Mouse (Mus musculus) forebrain, embryonic 12.5 days (tissue): ENCODE measurements at regions not wholly inside any gene's neighbourhood (a gene's known extent, or its start where the extent isn't known, plus 50 kb on each side); places are given as distances from the start of the nearest gene placed in this dataset.
"Not testable (repeated sequence)": the region's sequence is repeated elsewhere in the genome, so short reads cannot be mapped to it uniquely, and the experiment has no call there.

Experiments
- ATAC-seq: fragments of 200-750 bp; cut with Nextera tagmentation; 2 replicates; pipeline ENCODE4 v1.8.0; 2017; ENCODE audit warnings: moderate TSS enrichment; ENCODE audit not compliant: low FRiP score
- H3K27ac ChIP-seq: fragments of 300-500 bp; sonication (generic); 2 replicates; pipeline ENCODE4 v1.5.1; 2016; ENCODE audit warnings: mild to moderate bottlenecking
- H3K27me3 ChIP-seq: fragments of 300-500 bp; sonication (generic); 2 replicates; pipeline ENCODE4 v1.6.1; 2016; ENCODE audit warnings: mild to moderate bottlenecking
- H3K36me3 ChIP-seq: fragments of 300-500 bp; sonication (generic); replicated peaks from 2 replicates; pipeline ENCODE4 v1.6.1; 2016; ENCODE audit warnings: mild to moderate bottlenecking
- H3K4me1 ChIP-seq: fragments of 300-500 bp; sonication (generic); 2 replicates; pipeline ENCODE4 v1.6.1; 2016
- H3K4me2 ChIP-seq: fragments of 300-500 bp; sonication (generic); 2 replicates; pipeline ENCODE4 v1.6.1; 2016; ENCODE audit warnings: mild to moderate bottlenecking, moderate library complexity
- H3K4me3 ChIP-seq: fragments of 300-500 bp; sonication (generic); replicated peaks from 2 replicates; pipeline ENCODE4 v1.5.1; 2016; ENCODE audit warnings: mild to moderate bottlenecking
- H3K9ac ChIP-seq: fragments of 300-500 bp; sonication (generic); 2 replicates; pipeline ENCODE4 v1.6.1; 2016; ENCODE audit warnings: mild to moderate bottlenecking
- H3K9me3 ChIP-seq: fragments of 300-500 bp; sonication (generic); 2 replicates; pipeline ENCODE4 v1.6.1; 2016
- WGBS: fragments of 180-500 bp; shearing (Covaris S2); methylation state at CpG from one replicate; pipeline ENCODE4 v1.1.7; 2016; 5-methylcytosine and 5-hydroxymethylcytosine counted together

DNA sequence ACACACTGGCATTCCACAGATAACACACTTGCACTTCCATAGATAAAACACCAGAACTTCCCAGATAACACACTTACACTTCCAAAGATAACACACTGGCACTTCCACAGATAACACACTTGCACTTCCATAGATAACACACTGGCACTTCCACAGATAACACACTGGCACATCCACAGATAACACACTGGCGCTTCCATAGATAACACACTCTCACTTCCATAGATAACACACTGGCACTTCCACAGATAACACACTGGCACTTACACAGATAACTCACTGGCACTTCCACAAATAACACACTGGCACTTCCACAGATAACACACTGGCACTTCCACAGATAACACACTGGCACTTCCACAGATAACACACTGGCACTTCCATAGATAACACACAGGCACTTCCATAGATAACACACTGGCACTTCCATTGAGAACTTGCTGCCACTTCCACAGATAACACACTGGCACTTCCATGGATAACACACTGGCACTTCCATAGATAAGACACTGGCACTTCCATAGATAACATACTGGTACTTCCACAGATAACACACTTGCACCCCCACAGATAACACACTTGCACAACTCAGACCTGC, 170.0 kb upstream of the Afdn start:
- not testable (repeated sequence) for H3K9me3 ChIP-seq, H3K4me3 ChIP-seq, H3K36me3 ChIP-seq, H3K9ac ChIP-seq, H3K4me1 ChIP-seq, H3K4me2 ChIP-seq, H3K27ac ChIP-seq, H3K27me3 ChIP-seq, ATAC-seq
- WGBS, result 79% methylated on average over 1 of the region's 1 CpGs
